Comparison of ENCODE assay signal across 7 mouse cellular contexts in the genomic region with DNA sequence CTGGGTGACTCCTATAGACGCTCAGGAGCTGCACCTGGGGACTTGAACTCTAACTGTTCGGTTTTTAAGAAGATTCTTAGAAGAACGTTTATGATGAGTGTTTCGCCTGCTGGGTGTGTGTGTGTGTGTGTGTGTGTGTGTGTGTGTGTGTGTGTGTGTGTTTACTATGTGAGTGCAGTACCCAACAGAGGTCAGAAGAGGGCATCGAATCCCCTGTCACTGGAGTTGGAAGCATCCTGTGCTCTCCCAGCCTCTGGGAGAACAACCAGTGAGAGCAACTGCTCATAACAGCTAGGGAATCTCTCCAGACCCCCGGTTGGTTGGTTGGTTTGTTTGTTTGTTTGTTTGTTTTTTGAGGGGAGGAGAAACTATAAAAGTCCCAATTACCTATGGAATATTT. TPM values are rescaled to one million over a fixed set of nuclear protein-coding genes. Genes with fewer than 3 reads are reported as not detected.
A peak's percentile ranks its signal among the peaks of the same experiment; 100 is the strongest.
DNase-seq lines count a peak whose midpoint lies in the region; ATAC-seq lines count a peak whose summit lies in the region.

No protein-coding gene starts in this region.

- peaks cover 12% of the 10 kb centered on the region for H3K4me1 ChIP-seq in kidney, embryonic 16.5 days (ENCODE audit: insufficient read depth, low read length)
- peaks cover 19% of the 10 kb centered on the region for H3K4me1 ChIP-seq in hindbrain, embryonic 13.5 days (replicated peaks)
- H3K4me1 ChIP-seq in neural tube, embryonic 13.5 days (replicated peaks): peaks cover 24% of the 10 kb centered on the region

- H3K27ac ChIP-seq in kidney, embryonic 16.5 days (ENCODE audit: low read length): no peak overlapping the region
- H3K27ac ChIP-seq in hindbrain, embryonic 13.5 days: no peak overlapping the region; the same call in 1 of the 2 replicates
- H3K27ac ChIP-seq in neural tube, embryonic 13.5 days (replicated peaks): no peak overlapping the region

- peak overlapping the region; percentile 67; the same call in 1 of the 2 replicates for H3K4me2 ChIP-seq in kidney, embryonic 16.5 days (replicated peaks; ENCODE audit: low read depth, low read length)
- peak overlapping the region; percentile 76 for H3K4me2 ChIP-seq in hindbrain, embryonic 13.5 days
- peak overlapping the region; percentile 79; the same call in 1 of the 2 replicates for H3K4me2 ChIP-seq in neural tube, embryonic 13.5 days

- no peaks in the 10 kb centered on the region for H3K27me3 ChIP-seq in kidney, embryonic 16.5 days (ENCODE audit: insufficient read depth, low read length)
- no peaks in the 10 kb centered on the region for H3K27me3 ChIP-seq in hindbrain, embryonic 13.5 days
- H3K27me3 ChIP-seq in neural tube, embryonic 13.5 days: no peaks in the 10 kb centered on the region

- peak; percentile 2; the same call in 1 of the 2 replicates for ATAC-seq in kidney, embryonic 16.5 days (ENCODE audit: low FRiP score, low TSS enrichment)
- ATAC-seq in hindbrain, embryonic 13.5 days (ENCODE audit: low FRiP score): no peak; the same call in 1 of the 2 replicates
- no peak; the same call in 1 of the 2 replicates for ATAC-seq in neural tube, embryonic 13.5 days (ENCODE audit: low read depth)

- H3K9me3 ChIP-seq in kidney, embryonic 16.5 days (ENCODE audit: low read length): no peaks in the 10 kb centered on the region
- no peaks in the 10 kb centered on the region for H3K9me3 ChIP-seq in hindbrain, embryonic 13.5 days
- no peaks in the 10 kb centered on the region for H3K9me3 ChIP-seq in neural tube, embryonic 13.5 days

- no peaks in the 10 kb centered on the region for H3K36me3 ChIP-seq in kidney, embryonic 16.5 days (ENCODE audit: insufficient read depth, low read length)
- no peaks in the 10 kb centered on the region for H3K36me3 ChIP-seq in hindbrain, embryonic 13.5 days
- no peaks in the 10 kb centered on the region for H3K36me3 ChIP-seq in neural tube, embryonic 13.5 days

- H3K4me3 ChIP-seq in kidney, embryonic 16.5 days (ENCODE audit: low read length): no peak overlapping the region
- peak overlapping the region; percentile 86 for H3K4me3 ChIP-seq in hindbrain, embryonic 13.5 days
- H3K4me3 ChIP-seq in neural tube, embryonic 13.5 days: peak overlapping the region; percentile 89

- no peak for DNase-seq in kidney, adult 11 months
- DNase-seq in brain, adult 2 months (ENCODE audit: low read depth, low spot score): peak; percentile 31
- no peak for DNase-seq in embryo, embryonic 10.5 days (ENCODE audit: low spot score)
- DNase-seq in left cerebral cortex, adult 11 months (ENCODE audit: low spot score): no peak

- 83% methylated on average over 6 of the region's 6 CpGs for WGBS in kidney, embryonic 16.5 days
- 76% methylated on average over 6 of the region's 6 CpGs for WGBS in hindbrain, embryonic 13.5 days
- WGBS in neural tube, embryonic 13.5 days: 85% methylated on average over 6 of the region's 6 CpGs

- H3K9ac ChIP-seq in kidney, embryonic 16.5 days (replicated peaks; ENCODE audit: low read length): no peak overlapping the region; the same call in 1 of the 2 replicates
- no peak overlapping the region for H3K9ac ChIP-seq in hindbrain, embryonic 13.5 days
- no peak overlapping the region for H3K9ac ChIP-seq in neural tube, embryonic 13.5 days

RNA-seq across cellular contexts. Expression of gene Fkbp5, which starts 30.6 kb away (rescaled TPM):
- 35.5 and 36.0 TPM in 2 replicates for polyA plus RNA-seq in kidney, embryonic 16.5 days (2015; fragmentation: Nextera tagmentation; extraction: Ambion mirVana)
- polyA plus RNA-seq in hindbrain, embryonic 13.5 days (2015; fragmentation: Nextera tagmentation; extraction: Ambion mirVana): 24.8 and 27.2 TPM in 2 replicates
- 25.1 and 26.6 TPM in 2 replicates for polyA plus RNA-seq in neural tube, embryonic 13.5 days (2015; fragmentation: Nextera tagmentation; extraction: Ambion mirVana)

RNA-seq across cellular contexts. Expression of gene Armc12, which starts 43.9 kb away (rescaled TPM):
- not detected in 2 replicates for polyA plus RNA-seq in kidney, embryonic 16.5 days (2015; fragmentation: Nextera tagmentation; extraction: Ambion mirVana)
- not detected in 2 replicates for polyA plus RNA-seq in hindbrain, embryonic 13.5 days (2015; fragmentation: Nextera tagmentation; extraction: Ambion mirVana)
- polyA plus RNA-seq in neural tube, embryonic 13.5 days (2015; fragmentation: Nextera tagmentation; extraction: Ambion mirVana): not detected in 2 replicates
